Mouse (Mus musculus) heart, adult 2 months (tissue): ENCODE measurements at regions not wholly inside any gene's neighbourhood (a gene's known extent, or its start where the extent isn't known, plus 50 kb on each side); places are given as distances from the start of the nearest gene placed in this dataset.

ENCODE experiments used
- CTCF ChIP-seq: fragments of 200-600 bp; IDR thresholded peaks from 2 replicates; pipeline ENCODE4 v1.8.1; 2022; ENCODE audit warnings: antibody characterized with exemption, mild to moderate bottlenecking, moderate library complexity
- EP300 ChIP-seq: fragments of 200-500 bp; IDR thresholded peaks from 2 replicates; pipeline ENCODE4 v1.6.1; 2011; ENCODE audit warnings: low read depth, low read length, control low read depth; ENCODE audit not compliant: insufficient read depth
- POLR2A ChIP-seq: fragments of 200-500 bp; IDR thresholded peaks from 2 replicates; pipeline ENCODE4 v1.6.1; 2011; ENCODE audit warnings: mild to moderate bottlenecking, low read depth, low read length, control low read depth; ENCODE audit not compliant: insufficient read depth

DNA sequence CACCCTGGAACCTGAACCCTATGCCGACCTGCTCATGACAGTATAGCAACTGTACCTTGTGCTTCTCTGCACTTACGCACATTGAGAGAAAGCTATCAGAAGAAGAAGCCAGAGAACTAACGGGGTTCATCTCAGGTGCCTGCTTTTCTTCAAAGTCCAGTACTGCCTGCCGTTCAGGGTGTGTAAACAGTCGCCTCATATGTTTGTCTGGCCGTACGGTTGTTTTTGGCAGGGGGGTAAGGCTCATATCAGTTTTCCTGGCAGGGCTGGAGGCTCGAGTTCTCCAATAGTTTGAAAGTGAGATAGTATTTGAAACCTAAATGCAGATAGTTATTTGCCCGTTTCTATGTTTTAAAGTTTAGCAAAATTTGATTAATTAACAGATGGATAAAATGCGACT lies 54.9 kb upstream of the Zfp507 start:
- TF ChIP-seq CTCF (no peak), POLR2A (no peak), EP300 (no peak)
